Mouse (Mus musculus) embryo, embryonic 9.5 days (tissue): Measurements from ENCODE around the gene Dmxl2.
A peak's percentile ranks its signal among the peaks of the same experiment; 100 is the strongest.

ENCODE experiments used
- DNase-seq: peaks from one replicate; pipeline ENCODE4 v3.0.0-alpha.2; 2017; ENCODE audit errors: extremely low spot score

The Dmxl2 gene

DNA sequence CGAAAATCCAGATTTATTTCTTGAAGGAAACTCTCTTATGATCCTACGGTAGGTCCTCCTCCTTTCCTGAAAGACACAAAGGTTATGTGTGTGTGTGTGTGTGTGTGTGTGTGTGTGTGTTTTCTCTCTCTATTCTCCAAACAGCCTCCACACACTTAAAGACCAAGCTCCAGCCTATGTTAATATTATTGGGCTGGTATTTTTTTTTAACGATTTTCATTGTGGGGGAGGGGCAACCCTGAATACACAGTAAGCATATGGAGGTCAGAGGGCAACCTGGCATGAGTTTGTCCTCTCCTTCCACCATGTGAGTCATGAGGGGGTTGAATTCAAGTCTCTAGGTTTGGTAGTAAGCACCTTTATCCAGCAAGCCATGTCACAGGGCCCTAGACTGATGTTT is 1.6 kb downstream of the Dmxl2 start:
- DNase-seq: no peak

DNA sequence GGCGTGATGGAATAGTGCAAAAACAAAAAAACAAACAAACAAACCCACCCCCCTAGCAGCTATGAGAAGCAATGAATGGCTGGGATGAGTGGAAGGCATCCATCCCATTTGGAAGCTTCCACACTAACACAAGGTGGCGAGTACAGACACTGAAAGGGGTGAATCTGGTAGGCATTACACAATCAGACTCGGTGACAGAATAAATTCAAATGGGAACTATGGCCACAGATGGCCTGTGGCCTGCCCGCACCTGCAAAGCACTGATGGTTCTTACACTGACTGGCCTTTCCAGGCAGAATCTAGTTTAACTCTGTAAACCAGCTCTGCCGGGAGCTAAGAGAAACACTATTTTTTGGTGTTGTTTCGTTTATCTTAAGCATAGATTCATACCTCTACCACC is 2.1 kb downstream of the Dmxl2 start:
- DNase-seq: no peak

DNA sequence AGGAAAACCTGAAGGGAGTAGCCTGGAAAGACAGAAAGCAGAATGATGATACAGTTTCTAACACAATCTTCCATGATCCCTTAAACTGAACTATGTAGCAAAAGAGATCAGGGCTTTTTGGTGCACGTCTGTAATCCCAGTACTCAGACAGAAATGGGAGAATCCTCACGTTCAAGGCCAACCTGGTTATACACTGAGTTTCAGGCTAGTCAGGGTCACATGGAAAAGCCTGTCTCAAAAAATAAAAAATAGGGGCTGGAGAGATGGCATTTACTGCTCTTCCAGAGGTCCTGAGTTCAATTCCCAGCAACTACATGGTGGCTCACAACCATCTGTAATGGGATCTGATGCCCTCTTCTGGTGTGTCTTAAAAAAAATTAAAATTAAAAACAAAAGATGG is 11.0 kb downstream of the Dmxl2 start:
- DNase-seq: no peak

DNA sequence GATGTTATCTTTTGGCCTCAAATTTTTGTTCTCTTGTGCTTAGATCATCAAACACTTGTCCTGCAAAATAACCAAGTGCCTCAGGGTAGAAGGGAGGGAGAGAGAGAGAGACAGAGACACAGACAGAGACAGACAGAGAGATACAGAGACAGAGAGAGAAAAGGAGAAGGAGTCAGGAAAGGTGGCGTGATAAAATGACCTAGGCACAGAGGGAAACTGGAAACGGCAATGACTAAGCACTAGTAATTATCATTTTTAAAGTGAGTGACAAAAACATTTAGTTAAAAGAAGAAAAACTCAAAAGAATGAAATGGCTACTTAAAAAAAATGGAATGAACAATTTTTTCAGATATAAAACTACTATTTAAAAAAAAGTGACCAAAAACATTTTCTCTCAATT is 11.8 kb downstream of the Dmxl2 start:
- DNase-seq: no peak

DNA sequence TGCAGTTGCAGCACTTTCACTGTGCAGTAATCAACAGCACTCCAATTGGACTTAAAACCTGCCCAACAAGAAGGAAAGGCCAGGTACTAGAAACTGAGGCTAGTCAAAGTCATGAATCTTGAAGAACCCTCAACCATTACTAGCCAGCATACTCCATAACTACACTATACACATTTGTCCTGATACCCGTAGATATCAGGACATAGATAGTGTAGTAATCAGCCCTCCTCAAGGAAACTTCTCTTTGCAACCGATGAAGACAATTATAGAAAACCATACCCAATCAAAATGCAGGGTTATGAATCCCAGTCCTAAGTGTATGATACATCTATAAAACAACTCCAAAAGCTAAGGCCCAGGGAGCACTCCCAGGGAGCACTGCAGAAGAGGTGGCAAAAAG is 16.5 kb downstream of the Dmxl2 start:
- no peak for DNase-seq

DNA sequence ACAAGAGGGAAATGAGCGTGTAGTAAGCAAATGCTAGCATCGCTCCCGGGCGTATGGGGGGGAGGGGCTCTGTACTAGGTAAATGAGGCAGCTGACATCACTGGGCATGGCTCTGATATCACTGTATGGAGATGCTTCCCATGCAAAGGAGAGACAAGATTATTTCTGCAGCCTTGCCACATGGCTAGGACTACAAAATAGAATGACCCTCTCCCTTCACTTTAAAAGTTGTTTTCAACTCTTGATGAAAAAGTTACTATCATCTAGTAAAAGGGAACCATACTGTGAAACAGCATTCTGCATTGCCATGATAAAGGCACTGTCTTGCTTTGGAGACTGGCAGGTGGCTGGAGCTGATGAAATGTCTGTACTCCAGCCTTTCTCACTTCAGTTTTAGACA is 18.2 kb downstream of the Dmxl2 start:
- no peak for DNase-seq

DNA sequence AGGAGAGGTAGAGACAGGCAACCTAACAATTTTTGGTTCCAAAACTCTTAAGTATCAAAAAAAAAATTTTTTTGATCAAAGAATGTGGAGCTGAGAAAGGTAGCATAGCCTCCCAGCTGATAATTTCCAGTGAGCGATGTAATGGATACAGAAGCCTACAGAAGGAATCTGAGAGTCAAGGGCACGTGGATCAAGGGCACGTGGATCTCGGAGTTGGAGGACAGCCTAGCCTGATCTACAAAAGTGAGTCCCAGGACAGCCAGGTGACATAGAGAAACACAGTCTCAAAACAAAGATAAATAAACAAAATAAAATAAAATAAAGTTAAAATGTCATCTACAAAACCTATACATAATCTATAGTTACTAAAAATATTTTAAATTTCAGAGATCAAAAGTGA is 18.7 kb downstream of the Dmxl2 start:
- DNase-seq: no peak

DNA sequence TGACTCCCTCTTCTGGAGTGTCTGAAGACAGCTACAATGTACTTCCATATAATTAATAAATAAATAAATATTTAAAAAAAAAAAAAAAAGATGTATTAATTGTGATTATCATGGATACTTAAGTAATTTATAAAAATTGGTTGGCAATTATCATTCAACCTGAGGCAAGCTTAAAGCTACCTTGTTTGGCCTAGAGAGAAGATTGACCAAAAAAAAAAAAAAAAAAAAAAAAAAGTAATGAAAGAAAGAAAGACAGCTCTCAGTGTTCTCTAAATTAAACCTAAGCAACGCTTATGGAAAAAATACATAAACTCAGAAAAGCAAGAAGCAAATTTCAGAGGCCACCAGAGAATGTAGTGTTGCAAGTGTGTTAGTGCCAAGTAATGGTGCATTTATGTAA is 22.4 kb downstream of the Dmxl2 start:
- no peak for DNase-seq

DNA sequence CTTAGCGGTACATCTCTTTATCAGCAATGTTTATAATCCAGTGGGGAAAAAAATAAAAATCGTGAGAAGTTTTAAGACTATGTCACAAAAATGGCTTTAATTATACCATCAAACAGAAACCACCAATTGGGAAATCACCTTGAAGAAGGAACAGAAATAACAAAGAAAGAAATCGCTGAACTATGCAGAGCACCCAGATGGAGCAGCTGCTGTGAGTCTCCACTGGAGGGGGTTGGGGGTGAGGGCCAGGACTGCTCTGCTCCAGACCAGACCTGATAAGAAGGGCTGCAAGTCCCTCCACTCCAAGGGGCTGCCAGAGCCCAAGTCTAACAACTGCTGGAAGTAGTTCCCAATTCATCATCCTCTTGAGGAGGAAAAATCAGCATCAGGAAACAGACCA is 23.3 kb downstream of the Dmxl2 start:
- no peak for DNase-seq

DNA sequence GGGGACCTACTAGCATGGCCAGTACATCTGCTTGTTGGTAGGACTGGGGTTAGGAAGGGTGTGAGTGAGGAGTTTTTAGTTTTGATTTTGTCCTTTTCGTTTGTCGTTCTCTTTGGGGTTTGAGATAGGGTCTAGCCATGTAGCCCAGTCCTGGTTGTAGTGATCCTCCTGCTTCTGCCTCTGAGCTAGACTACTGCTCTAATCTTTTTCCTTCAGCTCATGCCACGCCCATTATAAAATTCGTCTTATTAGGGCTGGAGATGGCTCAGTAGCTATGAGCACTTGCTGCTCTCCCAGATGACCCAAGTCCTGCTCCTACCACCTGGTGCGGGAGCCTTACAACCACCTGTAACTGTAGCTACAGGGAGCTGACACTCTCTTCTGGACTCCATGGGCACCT is 26.9 kb downstream of the Dmxl2 start:
- DNase-seq: no peak

DNA sequence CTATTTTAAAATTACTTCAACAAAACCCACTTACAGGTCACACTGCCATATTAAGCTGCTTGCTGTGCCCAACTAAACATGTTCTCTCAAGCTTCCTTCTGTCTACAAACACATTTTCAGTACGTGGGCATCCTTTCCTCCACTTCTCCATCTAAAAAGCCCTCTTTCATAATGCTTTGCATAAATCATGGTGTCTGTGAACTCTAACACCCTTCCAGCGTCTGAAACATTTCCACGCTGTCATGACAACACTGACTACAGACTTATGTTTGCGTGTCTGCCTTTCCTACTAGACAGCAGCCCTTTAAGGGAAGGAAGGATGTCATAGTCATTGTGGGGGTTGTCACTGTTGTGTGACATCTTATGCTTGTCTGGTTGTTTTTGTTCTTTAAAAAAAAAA is 27.4 kb downstream of the Dmxl2 start:
- no peak for DNase-seq

DNA sequence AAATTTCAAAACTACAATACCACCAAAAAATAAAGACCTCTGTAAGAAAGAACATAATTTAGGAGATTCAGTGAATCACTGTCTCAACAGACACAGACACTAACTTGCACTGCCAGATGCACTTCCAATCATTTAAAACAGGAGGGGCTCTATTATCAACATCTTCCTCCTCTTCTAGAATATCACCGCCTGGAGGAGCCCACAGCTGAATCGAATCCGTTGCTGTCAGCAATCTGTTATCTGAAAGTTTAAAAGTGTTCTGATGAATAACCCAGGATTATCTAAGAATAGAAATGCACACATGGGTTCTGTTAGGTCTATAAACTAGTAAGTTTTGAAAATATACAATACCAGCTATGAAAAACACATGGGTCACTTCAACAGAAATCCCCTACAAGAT is 28.6 kb downstream of the Dmxl2 start:
- no peak for DNase-seq

DNA sequence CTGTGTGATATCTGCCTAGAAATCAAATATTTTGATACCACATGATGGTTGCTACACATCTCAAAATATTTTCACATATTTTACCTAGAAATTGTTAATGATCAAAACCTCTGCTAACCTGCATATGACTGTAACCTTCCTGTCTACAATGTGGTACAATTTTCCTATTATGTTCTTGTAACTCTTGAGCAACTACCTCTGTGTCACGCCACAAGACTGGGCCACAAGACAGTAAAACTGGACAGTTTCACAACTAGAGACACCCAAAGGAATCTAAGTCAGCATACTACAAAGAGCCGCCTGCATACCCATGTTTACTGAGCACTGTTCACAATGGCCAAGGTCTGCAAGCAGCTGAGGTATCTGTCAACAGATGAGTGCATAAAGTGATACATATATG is 32.1 kb downstream of the Dmxl2 start:
- no peak for DNase-seq

DNA sequence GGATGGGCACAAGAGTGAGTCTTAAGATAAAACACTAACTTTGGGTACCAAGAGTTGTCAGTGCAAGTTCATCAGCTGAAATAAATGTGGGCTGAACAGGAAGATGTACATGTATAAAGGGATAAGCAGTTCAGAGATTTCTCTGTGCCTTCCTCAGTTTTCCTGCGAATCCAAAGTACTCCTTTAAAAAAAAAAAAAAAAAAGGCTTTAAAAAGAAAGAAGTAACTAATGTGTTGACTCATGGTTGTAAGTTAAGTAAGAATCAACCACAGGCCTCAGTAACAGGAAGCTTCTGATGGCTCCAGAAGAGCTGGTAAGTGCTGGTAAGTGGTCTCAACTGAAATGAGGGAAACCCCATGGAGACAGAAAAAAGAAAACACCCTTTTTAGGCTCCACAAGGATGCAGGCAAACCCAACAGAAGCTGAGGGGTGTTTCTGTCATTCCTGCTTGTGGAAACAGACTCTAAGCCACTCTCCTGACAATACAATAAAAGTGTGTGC is 33.9 kb downstream of the Dmxl2 start:
- DNase-seq: no peak

DNA sequence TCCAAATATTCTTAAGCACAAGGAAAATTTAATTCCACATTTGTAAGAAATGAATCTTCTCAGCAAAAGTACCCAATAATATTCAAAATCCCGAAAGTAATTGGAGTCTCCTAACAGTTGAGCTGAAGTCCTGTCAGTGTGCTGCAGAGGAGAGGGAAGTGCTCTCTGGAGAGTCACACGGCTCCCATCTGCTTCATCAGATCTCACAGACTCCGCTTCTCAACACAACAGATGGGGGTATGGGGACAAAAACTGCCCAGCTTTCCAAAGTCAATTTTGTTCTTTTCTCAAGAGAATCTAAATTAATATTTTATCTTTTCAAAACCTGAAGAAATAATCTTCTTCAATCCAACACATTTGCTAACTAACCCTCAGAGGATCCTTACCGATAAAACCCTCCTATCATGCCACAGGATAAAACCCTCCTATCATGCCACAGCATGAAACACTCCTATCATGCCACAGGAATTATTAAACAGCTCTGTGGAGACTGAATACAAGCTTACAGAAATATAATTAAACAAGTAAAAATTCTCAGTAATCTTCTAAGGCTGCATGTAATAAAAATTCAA is 37.9 kb downstream of the Dmxl2 start:
- no peak for DNase-seq

DNA sequence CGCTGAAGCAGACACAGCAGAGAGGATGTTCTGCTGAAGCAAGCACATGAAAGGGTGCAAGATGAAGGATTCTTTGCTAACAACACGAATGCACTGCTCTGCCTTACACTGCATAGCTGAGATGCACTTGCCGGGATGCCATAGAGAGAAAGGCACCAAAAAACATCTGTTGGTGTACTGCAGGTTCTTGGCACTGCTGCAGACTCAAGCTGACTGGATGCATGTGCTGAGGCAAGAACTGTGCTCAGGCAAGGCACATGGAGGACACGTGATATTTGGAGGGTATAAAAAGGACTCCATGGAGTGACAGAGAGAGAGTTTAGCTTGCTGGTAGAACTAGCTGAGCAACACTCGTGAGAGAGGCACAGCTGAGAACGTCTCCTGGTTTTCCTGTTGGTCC is 62.4 kb downstream of the Dmxl2 start:
- DNase-seq: no peak

DNA sequence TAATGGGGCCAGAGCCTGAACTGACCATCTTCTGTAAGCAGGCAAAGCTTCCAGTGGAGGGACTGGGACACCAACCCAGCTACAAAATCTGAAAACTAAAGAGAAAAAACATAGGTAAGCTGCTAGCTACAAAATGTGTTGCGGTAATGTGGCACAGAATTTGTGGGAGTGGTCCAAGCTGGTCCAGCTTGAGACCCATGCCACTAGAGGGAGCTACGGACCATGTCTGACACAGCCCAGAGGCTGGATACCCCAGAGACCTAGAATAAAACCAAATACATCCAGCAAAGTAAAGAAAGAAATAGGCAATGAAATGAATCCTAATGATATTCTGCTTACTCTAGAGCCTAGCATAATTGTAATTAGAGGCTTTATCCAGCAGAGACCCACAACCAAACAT is 63.2 kb downstream of the Dmxl2 start:
- DNase-seq: peak; percentile 53

DNA sequence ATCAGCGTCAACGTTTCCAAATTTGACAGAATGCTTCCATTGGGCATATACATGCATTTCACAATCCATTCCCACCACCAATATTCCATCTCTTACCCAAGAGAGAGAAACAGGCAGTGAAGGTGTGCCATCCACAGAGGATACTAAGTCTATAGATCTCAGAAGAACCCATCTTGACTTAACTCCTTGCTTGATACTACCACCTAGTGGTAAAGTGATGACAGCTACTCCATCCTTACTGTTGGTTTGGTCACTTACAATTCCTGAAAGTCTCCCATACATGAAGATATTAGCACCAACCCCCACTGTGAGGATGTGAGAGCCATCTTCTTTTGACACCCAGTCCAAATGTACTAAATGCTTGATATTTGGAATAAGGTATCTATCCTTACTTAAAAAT is 85.2 kb downstream of the Dmxl2 start:
- no peak for DNase-seq

DNA sequence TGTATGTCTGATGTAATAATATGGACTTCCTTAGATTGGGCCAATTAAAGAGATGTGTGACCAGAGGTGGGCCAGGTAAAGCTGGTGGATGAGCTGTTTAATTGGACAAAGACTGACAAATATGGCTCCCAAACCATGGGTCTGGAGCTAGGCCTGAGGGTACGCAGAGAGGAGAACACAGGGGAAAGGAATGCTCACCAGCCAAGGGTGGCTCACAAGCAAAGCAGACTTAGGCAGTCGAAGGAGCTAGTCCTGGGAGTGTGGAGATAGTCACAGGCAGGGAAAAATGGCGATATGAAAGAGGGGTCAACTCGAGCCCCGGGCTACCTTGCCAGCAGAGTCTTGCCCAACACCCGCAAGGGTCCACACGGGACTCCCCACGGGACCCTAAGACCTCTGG is 144.7 kb downstream of the Dmxl2 start:
- no peak for DNase-seq

DNA sequence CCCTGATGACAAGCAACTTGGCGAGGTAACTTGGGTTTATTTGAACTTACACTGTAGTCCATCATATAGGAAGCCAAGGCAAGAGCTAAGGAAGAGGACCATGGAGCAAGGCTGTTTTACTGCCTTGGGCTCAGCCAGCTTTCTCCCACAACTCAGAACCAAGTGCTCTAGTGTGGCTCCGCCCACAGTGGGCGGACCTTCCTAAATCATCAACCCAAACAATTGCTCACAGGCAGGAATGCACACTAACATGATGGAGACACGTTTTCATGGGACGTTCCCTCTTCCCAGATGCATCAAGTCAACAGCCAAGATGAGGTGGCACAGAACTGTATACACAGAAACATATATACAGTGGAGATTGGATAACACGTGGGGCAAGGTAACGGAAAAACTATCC is 159.4 kb downstream of the Dmxl2 start:
- DNase-seq: no peak

DNA sequence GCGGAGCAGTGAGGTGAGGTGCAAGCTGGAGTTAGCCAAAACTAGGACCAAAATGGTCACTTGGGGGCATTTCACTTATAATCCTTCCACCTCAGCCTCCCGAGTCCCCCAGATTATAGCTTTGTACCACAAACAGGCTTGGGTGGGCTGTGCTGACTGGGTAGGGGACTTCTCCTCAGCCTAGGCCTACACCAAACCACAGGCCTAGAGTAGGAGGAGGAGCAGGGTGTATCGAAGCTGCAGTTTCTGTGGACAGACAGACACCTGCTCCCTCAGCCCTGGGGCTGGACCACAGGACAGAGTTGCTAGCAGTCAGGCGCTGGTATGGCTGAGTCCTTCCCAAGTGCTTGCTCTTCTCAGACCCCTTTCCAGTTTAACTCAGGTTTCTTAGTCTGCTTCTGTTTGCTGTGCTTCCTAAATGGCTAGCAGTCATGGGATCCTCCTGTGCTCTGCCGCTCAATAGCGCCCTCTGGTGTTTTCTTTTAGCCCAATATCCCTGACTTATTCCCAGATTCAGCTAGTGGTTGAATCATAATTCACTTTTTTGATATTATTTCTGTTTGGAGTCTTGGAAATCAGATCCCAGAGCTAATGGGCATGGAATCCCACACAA is 164.8 kb downstream of the Dmxl2 start:
- DNase-seq: peak; percentile 59

DNA sequence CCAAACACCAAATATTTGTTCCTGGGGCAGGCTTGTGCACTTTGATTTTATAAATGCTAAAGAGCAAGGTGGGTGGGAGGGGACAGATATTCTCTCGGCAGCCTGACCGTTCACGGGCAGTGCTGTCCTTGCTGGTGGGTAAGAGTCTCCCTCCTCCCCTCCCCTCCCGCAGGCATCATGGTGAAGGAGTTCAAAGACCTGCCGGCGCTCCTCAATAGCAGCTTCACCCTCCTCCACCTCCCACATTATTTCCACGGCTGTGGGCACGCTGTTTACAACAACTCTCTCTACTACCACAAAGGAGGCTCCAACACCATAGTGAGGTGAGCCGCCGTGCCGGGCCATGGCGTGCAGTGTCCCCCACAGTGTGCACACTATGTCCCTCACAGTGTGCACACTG is 165.8 kb downstream of the Dmxl2 start:
- no peak for DNase-seq

DNA sequence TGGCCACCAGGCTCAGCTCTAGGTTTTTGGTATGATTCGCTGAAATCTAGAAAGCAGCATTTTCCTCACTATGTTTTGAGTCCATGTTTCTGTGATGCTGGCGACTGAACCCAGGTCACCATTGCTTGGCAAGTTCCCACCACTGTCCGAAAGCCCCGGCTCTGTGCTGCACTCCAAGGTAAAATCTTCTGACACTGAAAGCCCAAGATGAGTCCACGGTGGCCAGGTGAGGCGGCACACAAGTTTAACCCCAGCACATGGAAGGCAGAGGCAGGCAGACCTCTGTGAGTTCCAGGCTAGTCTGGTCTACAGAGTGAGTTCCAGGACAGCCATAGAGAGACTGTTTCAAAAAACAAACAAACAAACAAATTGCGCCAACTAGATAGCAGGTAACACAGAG is 172.2 kb downstream of the Dmxl2 start:
- DNase-seq: no peak

DNA sequence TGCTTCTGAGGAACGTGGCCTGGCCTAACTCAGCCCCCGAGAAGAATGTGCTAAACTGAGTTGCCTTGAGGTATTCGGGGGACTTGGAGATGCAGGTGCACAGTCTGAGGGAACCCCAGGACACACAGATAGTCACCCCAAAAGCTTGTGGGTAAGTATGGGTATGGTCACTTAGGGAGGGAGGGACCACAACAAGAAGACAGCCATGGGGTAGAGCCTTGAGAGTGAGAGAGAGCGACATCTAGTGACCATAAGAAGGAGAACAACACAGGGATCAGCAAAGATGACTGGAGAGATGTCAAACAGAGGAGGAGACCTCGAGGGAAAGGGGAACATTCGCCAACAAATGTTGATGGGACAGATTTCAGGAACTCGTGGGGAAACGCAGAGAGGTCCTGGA is 178.0 kb downstream of the Dmxl2 start:
- peak; percentile 38 for DNase-seq
